Mouse (Mus musculus) small intestine, adult 2 months (tissue): ENCODE data around the gene Strbp. TPM values are rescaled to one million over a fixed set of nuclear protein-coding genes. Genes with fewer than 3 reads are reported as not detected.

Experiments
- H3K27ac ChIP-seq: fragments of 200-500 bp; 2 replicates; pipeline ENCODE4 v1.5.1; 2012; ENCODE audit warnings: low read depth, low read length, control low read depth, inconsistent platforms; ENCODE audit not compliant: insufficient read depth
- H3K27me3 ChIP-seq: fragments of 200-500 bp; 2 replicates; pipeline ENCODE4 v1.6.1; 2012; ENCODE audit warnings: mild to moderate bottlenecking, moderate library complexity, low read length, inconsistent platforms; ENCODE audit not compliant: control insufficient read depth, insufficient read depth
- H3K36me3 ChIP-seq: fragments of 200-500 bp; 2 replicates; pipeline ENCODE4 v1.6.1; 2012; ENCODE audit warnings: mild to moderate bottlenecking, low read length, control low read depth, inconsistent platforms; ENCODE audit not compliant: control insufficient read depth, insufficient read depth
- H3K4me1 ChIP-seq: fragments of 200-500 bp; 2 replicates; pipeline ENCODE4 v1.6.1; 2012; ENCODE audit warnings: low read length, inconsistent platforms, mixed read lengths; ENCODE audit not compliant: control insufficient read depth, insufficient read depth, insufficient read length
- H3K4me3 ChIP-seq: fragments of 200-500 bp; 2 replicates; pipeline ENCODE4 v1.5.1; 2012; ENCODE audit warnings: low read depth, mild to moderate bottlenecking, control low read depth, inconsistent platforms, low read length, moderate library complexity
- CTCF ChIP-seq: fragments of 200-500 bp; IDR thresholded peaks from 2 replicates; pipeline ENCODE4 v1.5.1; 2012; ENCODE audit warnings: low read depth, mild to moderate bottlenecking, control low read depth, inconsistent platforms, low read length, moderate library complexity, mixed read lengths; ENCODE audit not compliant: insufficient replicate concordance, insufficient read length; ENCODE audit errors: extremely low read depth
- POLR2A ChIP-seq: fragments of 200-500 bp; IDR thresholded peaks from 2 replicates; pipeline ENCODE4 v1.6.1; 2012; ENCODE audit warnings: low read depth, mild to moderate bottlenecking, control low read depth, inconsistent platforms, low read length, moderate library complexity
- WGBS: fragments of 180-500 bp; shearing (Covaris S2); methylation state at CpG from one replicate; pipeline ENCODE4 v1.1.7; 2018; 5-methylcytosine and 5-hydroxymethylcytosine counted together
- polyA plus RNA-seq: library from polyadenylated mRNA; depleted of rRNA; stranded (reverse); fragments of >200 nt; gene quantifications from 2 replicates; pipeline ENCODE4 v1.2.3, GENCODE M21; 2012

The Strbp gene
- polyA plus RNA-seq, 1 experiment: 2.7 TPM

DNA sequence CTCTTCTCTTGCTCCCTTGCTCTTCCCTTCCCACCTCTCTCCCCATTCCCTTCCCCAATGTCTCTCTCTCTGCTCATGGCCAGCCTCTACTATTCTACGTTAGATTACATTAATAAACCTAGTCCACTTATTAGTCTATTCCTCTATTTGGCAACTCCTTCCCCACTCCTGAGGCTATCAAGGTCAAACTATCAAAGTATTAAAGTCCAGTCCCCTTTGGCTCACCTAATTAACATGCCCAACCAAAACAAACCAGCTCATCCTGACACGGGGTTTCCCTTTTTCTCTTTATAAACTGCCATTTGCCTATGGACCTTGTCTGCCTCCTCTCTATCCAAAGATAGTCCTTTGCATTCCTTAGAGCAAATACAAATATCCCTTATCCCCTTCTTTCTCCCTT, 54.1 kb downstream of the Strbp start:
- no peaks in the 10 kb centered on the region for H3K27me3 ChIP-seq
- no peak overlapping the region for H3K4me3 ChIP-seq
- H3K36me3 ChIP-seq: no peaks in the 10 kb centered on the region
- H3K4me1 ChIP-seq: peaks cover 2% of the 10 kb centered on the region; the same call in 1 of the 2 replicates
- TF ChIP-seq POLR2A: no peak
- no peak for TF ChIP-seq CTCF
- no peak overlapping the region for H3K27ac ChIP-seq
- 33% methylated on average over 2 of the region's 2 CpGs for WGBS

- no peaks in the 10 kb centered on the region for H3K27me3 ChIP-seq
- no peaks in the 10 kb centered on the region for H3K36me3 ChIP-seq
- TF ChIP-seq POLR2A: no peak
- TF ChIP-seq CTCF: no peak
- H3K4me3 ChIP-seq: no peak overlapping the region
- no peak overlapping the region for H3K27ac ChIP-seq
- WGBS: 76% methylated on average over 1 of the region's 1 CpGs
- H3K4me1 ChIP-seq: peaks cover 2% of the 10 kb centered on the region; the same call in 1 of the 2 replicates
These were observed 54.7 kb downstream of the Strbp start for GRCm38 (mm10) chr2:37648966-37649365.

GRCm38 (mm10) chr2:37623343-37623742, 80.3 kb downstream of the Strbp start:
- H3K4me1 ChIP-seq: no peaks in the 10 kb centered on the region
- no peak overlapping the region for H3K4me3 ChIP-seq
- H3K27me3 ChIP-seq: no peaks in the 10 kb centered on the region
- TF ChIP-seq CTCF (no peak), POLR2A (no peak)
- H3K27ac ChIP-seq: no peak overlapping the region
- peaks cover 3% of the 10 kb centered on the region for H3K36me3 ChIP-seq
- 44% methylated on average over 2 of the region's 2 CpGs for WGBS

DNA sequence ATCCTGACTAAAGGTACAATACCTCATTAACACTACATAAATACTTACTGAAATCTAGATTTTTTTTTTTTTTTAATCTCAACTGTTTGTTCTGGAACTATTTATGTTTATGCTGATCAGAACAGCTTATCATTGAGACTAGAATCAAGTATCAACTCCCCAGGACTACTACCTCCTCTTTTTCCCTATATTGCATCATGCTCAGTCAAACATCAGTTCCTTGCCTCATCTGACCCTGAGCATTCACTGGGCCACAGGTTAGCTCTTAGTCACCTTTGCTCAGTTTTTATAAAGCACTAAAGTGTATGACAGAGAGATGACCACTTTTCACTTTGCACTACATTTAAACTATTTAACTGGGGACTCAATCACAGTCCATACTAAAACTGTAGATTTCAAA, 115.7 kb downstream of the Strbp start:
- peaks cover 10% of the 10 kb centered on the region; the same call in 1 of the 2 replicates for H3K36me3 ChIP-seq
- H3K27ac ChIP-seq: no peak overlapping the region
- no peaks in the 10 kb centered on the region for H3K27me3 ChIP-seq
- TF ChIP-seq CTCF (no peak), POLR2A (no peak)
- no peaks in the 10 kb centered on the region for H3K4me1 ChIP-seq
- no peak overlapping the region for H3K4me3 ChIP-seq

- no peaks in the 10 kb centered on the region for H3K27me3 ChIP-seq
- peaks cover 7% of the 10 kb centered on the region for H3K36me3 ChIP-seq
- H3K27ac ChIP-seq: no peak overlapping the region
- TF ChIP-seq CTCF (no peak), POLR2A (no peak)
- H3K4me3 ChIP-seq: no peak overlapping the region
- H3K4me1 ChIP-seq: no peaks in the 10 kb centered on the region
- WGBS: 78% methylated on average over 2 of the region's 2 CpGs
These were observed 125.5 kb downstream of the Strbp start for GRCm38 (mm10) chr2:37578185-37578584.

DNA sequence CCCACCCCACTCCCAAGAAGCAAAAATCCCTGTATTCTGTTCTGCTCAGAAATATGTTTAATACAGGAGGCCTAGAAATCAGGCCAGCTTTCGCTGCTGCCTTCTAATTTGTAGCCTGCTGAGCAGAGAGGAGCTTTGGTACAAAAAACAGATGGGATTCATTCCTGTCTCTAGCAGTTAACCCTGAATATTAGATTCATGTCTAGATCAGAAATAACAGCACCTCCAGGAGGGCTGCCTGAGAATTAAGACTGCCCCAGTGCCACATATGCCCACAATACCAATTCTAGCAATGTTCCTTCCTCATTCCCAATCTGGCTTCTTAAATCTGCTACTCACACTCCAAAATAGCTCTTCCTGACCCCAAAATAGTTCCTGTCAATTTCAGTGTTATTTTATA, 127.0 kb downstream of the Strbp start:
- TF ChIP-seq POLR2A (no peak), CTCF (no peak)
- WGBS: 98% methylated on average over 1 of the region's 1 CpGs
- H3K27ac ChIP-seq: no peak overlapping the region

GRCm38 (mm10) chr2:37572141-37572540, 131.5 kb downstream of the Strbp start:
- no peaks in the 10 kb centered on the region for H3K27me3 ChIP-seq
- 94% methylated on average over 2 of the region's 2 CpGs for WGBS
- H3K4me1 ChIP-seq: peaks cover 7% of the 10 kb centered on the region; the same call in 1 of the 2 replicates
- TF ChIP-seq POLR2A (no peak), CTCF (no peak)
- H3K27ac ChIP-seq: no peak overlapping the region
- peaks cover 2% of the 10 kb centered on the region; the same call in 1 of the 2 replicates for H3K36me3 ChIP-seq
- no peak overlapping the region for H3K4me3 ChIP-seq

More for the DNA sequence above, 127.0 kb downstream of the Strbp start:
- H3K36me3 ChIP-seq: peaks cover 6% of the 10 kb centered on the region
- H3K4me1 ChIP-seq: no peaks in the 10 kb centered on the region
- H3K27me3 ChIP-seq: no peaks in the 10 kb centered on the region
- H3K4me3 ChIP-seq: no peak overlapping the region

DNA sequence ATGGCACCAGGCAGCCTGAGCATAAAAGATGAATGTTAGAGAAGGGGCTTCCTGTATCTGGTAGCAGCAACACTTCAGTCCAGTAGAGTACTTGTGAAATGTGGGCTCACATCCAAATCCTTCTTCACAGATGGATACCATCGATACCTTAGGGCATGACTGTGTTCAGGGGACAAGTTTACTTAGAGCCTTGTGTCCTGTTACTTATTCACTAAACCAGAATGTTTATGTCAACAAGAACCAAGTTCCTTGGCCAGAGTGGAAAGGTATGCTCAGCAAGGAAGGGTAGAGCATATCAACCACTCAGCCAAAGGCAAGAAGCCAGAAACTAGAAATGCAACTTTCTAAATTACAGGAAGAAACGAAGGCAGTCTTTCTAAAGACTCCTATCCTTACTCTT, 133.0 kb downstream of the Strbp start:
- Histone ChIP-seq H3K4me1 (peaks cover 7% of the 10 kb centered on the region; the same call in 1 of the 2 replicates), H3K27ac (no peak overlapping the region)
- 21% methylated on average over 2 of the region's 2 CpGs for WGBS

More for the DNA sequence above, 133.0 kb downstream of the Strbp start:
- no peak overlapping the region for H3K4me3 ChIP-seq
- peaks cover 10% of the 10 kb centered on the region for H3K36me3 ChIP-seq
- H3K27me3 ChIP-seq: no peaks in the 10 kb centered on the region
- TF ChIP-seq POLR2A: no peak
- no peak for TF ChIP-seq CTCF
